Mouse (Mus musculus): ENCODE results near the gene Gm364. TPM values are rescaled to one million over a fixed set of nuclear protein-coding genes. Genes with fewer than 3 reads are reported as not detected.

Gm364 gene
- polyA plus RNA-seq, 1 experiment from 2014 or later = not detected

DNA sequence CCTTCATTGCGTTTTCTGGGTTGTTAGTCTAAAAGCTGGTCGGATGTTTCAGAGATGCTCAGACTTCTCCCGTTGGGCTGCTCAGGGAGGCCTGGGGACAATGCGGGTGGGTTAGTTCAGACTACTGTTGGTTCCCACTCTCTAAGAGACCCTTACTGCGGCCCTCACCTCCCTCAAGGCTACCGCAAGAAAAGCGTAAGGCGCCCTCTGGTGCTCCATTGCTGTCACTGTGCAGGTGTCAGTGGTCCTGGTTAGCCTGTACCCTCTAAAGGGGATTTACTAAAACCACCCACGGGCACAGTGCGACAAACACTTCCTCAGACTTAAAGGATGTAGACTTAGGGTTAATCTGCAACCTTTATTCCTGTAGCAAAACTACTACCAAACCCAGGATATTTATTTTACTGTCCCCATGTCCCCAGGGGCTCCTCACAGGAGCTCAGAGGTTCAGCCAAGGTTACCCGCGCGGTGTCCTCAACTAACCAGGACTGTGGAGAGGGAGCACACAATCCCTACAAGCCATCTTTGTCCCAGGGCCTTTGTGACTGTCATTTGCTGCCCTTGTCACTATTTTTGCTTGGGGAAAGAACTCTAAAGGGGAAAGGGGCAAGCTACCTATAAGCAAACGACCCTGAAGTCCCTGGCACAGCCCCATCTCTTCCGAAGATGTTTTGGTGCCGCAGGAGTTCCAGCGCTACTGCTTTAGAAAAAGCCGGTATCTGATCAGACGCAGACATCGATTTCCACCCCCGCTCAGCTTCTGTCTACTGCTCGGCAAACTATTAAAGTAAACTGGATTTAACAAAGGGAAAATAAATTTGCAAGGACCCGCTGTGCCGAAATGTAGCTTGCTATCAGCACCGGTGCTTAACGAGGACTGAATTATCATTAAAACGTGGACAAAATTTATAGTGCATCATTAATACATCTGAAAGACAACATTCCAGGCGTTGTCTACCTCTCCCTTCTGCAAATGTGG is 112.5 kb downstream of the Gm364 start:
- no peak for ATAC-seq (ENCODE audit: insufficient read depth, low FRiP score)
- H3K27me3 ChIP-seq (ENCODE audit: control insufficient read depth, insufficient read depth, low read length) = no peaks in the 10 kb centered on the region; the same call in 1 of the 2 replicates
- H3K4me2 ChIP-seq (ENCODE audit: low read depth, low read length) = no peak overlapping the region
- H3K27ac ChIP-seq (ENCODE audit: low read length) = no peak overlapping the region
- no peaks in the 10 kb centered on the region for H3K4me1 ChIP-seq (ENCODE audit: control insufficient read depth, insufficient read depth, low read length)
- H3K9ac ChIP-seq (ENCODE audit: low read length) = no peak overlapping the region
- WGBS = 37% methylated on average over 28 of the region's 28 CpGs
- no peaks in the 10 kb centered on the region for H3K9me3 ChIP-seq (replicated peaks; ENCODE audit: control insufficient read depth, low read length)
- H3K4me3 ChIP-seq (replicated peaks; ENCODE audit: low read length) = no peak overlapping the region
- no peaks in the 10 kb centered on the region for H3K36me3 ChIP-seq (ENCODE audit: control insufficient read depth, insufficient read depth, low read length)

Other genes with a start within 250 kb of the Gm364 start
- gene Cd40lg, start 197.0 kb upstream of the Gm364 start, polyA plus RNA-seq (2015; fragmentation: Nextera tagmentation; extraction: Ambion mirVana) = not detected in 2 replicates
- gene Arhgef6, start 70.4 kb upstream of the Gm364 start, polyA plus RNA-seq (2015; fragmentation: Nextera tagmentation; extraction: Ambion mirVana) = 6.8 and 7.9 TPM in 2 replicates
- 83.8 and 90.4 TPM in 2 replicates for gene Rbmx, start 16.1 kb upstream of the Gm364 start, polyA plus RNA-seq (2015; fragmentation: Nextera tagmentation; extraction: Ambion mirVana)
- not detected in 2 replicates for gene Gpr101, start 94.6 kb downstream of the Gm364 start, polyA plus RNA-seq (2015; fragmentation: Nextera tagmentation; extraction: Ambion mirVana)